Mouse (Mus musculus): Measurements from ENCODE around the gene Tdrd6.

Tdrd6 gene

GRCm38 (mm10) chr17:43629496-43630426 lies at the start of gene Tdrd6:
Gene Tdrd6 (minus strand): TSS chr17:43630299.
- DNase-seq (ENCODE audit: low spot score): no peak

GRCm38 (mm10) chr17:43677317-43677716 lies 47.2 kb upstream of the Tdrd6 start:
- DNase-seq (ENCODE audit: low spot score): no peak

GRCm38 (mm10) chr17:43676241-43676640 lies 46.1 kb upstream of the Tdrd6 start:
- DNase-seq (ENCODE audit: low spot score): no peak

- DNase-seq (ENCODE audit: low spot score): no peak
These were observed 45.1 kb upstream of the Tdrd6 start for GRCm38 (mm10) chr17:43675228-43675627.

GRCm38 (mm10) chr17:43671907-43672306 lies 41.8 kb upstream of the Tdrd6 start:
- no peak for DNase-seq (ENCODE audit: low spot score)

- no peak for DNase-seq (ENCODE audit: low spot score)
These were observed 39.1 kb upstream of the Tdrd6 start for GRCm38 (mm10) chr17:43669145-43669695.

- DNase-seq (ENCODE audit: low spot score): no peak
These were observed 37.3 kb upstream of the Tdrd6 start, which contains the start of gene Cyp39a1 for GRCm38 (mm10) chr17:43667290-43667843. Gene Cyp39a1 (plus strand): TSS chr17:43667425.

- DNase-seq (ENCODE audit: low spot score): peak; percentile 92
These were observed 36.6 kb upstream of the Tdrd6 start, which contains the start of gene Slc25a27 for GRCm38 (mm10) chr17:43666576-43667289. Gene Slc25a27 (minus strand): TSS chr17:43667214.

- no peak for DNase-seq (ENCODE audit: low spot score)
These were observed 21.4 kb upstream of the Tdrd6 start for GRCm38 (mm10) chr17:43651314-43652046.

- DNase-seq (ENCODE audit: low spot score): no peak
These were observed 19.7 kb upstream of the Tdrd6 start for GRCm38 (mm10) chr17:43649641-43650436.

- no peak for DNase-seq (ENCODE audit: low spot score)
These were observed 16.8 kb upstream of the Tdrd6 start for GRCm38 (mm10) chr17:43646925-43647324.

GRCm38 (mm10) chr17:43645136-43645535 lies 15.0 kb upstream of the Tdrd6 start:
- no peak for DNase-seq (ENCODE audit: low spot score)

- no peak for DNase-seq (ENCODE audit: low spot score)
These were observed 14.3 kb upstream of the Tdrd6 start for GRCm38 (mm10) chr17:43644375-43644774.

GRCm38 (mm10) chr17:43643191-43643590 lies 13.1 kb upstream of the Tdrd6 start:
- no peak for DNase-seq (ENCODE audit: low spot score)

GRCm38 (mm10) chr17:43640825-43641224 lies 10.7 kb upstream of the Tdrd6 start:
- no peak for DNase-seq (ENCODE audit: low spot score)

GRCm38 (mm10) chr17:43637146-43637545 lies 7.0 kb upstream of the Tdrd6 start:
- DNase-seq (ENCODE audit: low spot score): no peak

- peak; percentile 25 for DNase-seq (ENCODE audit: low spot score)
These were observed 295 bp upstream of the Tdrd6 start for GRCm38 (mm10) chr17:43630427-43630760.

- DNase-seq (ENCODE audit: low spot score): no peak
These were observed 1.0 kb downstream of the Tdrd6 start for GRCm38 (mm10) chr17:43629026-43629495.

- no peak for DNase-seq (ENCODE audit: low spot score)
These were observed 1.9 kb downstream of the Tdrd6 start for GRCm38 (mm10) chr17:43628246-43628645.

- DNase-seq (ENCODE audit: low spot score): no peak
These were observed 8.0 kb downstream of the Tdrd6 start for GRCm38 (mm10) chr17:43622076-43622475.

GRCm38 (mm10) chr17:43619156-43619555 lies 10.9 kb downstream of the Tdrd6 start:
- DNase-seq (ENCODE audit: low spot score): no peak
